In the genomic region with DNA sequence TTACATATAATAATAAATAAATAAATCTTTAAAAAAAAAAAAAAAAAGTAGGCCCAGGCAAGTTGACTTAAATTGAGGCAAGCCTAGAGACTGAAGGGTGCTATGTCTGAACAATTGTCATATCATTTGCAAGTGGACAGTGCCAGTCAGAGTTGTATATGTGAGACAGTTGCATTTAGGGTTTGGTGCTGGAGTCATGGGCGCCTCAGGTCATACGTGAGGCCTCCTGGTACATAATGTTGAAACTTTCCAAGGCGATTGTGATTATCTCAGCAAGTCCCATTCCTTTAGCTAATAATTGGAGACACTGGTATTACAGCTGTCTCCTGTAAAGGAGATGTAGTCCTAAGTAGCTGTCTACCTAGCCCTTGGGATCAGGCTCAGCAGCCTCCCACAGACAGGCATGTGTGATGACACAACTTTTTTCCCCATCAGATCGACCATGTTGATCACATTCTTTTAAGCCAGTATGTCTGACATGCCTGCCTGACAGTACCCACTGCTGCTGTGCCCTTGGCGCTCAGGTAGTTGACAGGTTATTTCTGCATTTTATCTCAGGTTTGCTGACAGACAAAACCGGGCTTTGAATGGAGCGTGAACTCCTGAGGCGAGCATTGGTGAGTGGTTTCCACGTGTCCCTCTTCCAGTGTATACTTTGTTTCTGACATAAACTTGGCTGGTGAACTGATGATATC, we compare ENCODE assay signal across 9 mouse cellular contexts. TPM values are rescaled to one million over a fixed set of nuclear protein-coding genes. Genes with fewer than 3 reads are reported as not detected.
A peak's percentile ranks its signal among the peaks of the same experiment; 100 is the strongest.
DNase-seq lines count a peak whose midpoint lies in the region; ATAC-seq and TF ChIP-seq lines count a peak whose summit lies in the region.
"Had no signal": no experiment of that assay in that cellular context is flagged by ENCODE, and none has a peak within 500 bp of the region (broad histone marks: within the 10 kb centered on the region; RNA-seq: fewer than 3 reads in every experiment).

No protein-coding gene starts in this region.

- peak overlapping the region; percentile 90 for H3K4me3 ChIP-seq in kidney, embryonic 16.5 days (ENCODE audit: low read length)
- peak overlapping the region; percentile 72 for H3K4me3 ChIP-seq in embryonic facial prominence, embryonic 11.5 days (ENCODE audit: low read depth, low read length)
- H3K4me3 ChIP-seq in intestine, postnatal 0 days (ENCODE audit: low read depth, low read length), result peak overlapping the region; percentile 75; the same call in 1 of the 2 replicates
- peak overlapping the region; percentile 84 for H3K4me3 ChIP-seq in neural tube, embryonic 12.5 days

- peaks cover 25% of the 10 kb centered on the region for H3K36me3 ChIP-seq in kidney, embryonic 16.5 days (ENCODE audit: insufficient read depth, low read length)
- H3K36me3 ChIP-seq in embryonic facial prominence, embryonic 11.5 days (replicated peaks; ENCODE audit: control insufficient read depth, insufficient read depth, low read depth, low read length), result peaks cover 11% of the 10 kb centered on the region
- H3K36me3 ChIP-seq in intestine, postnatal 0 days (ENCODE audit: control insufficient read depth, insufficient read depth), result peaks cover 18% of the 10 kb centered on the region
- peaks cover 20% of the 10 kb centered on the region for H3K36me3 ChIP-seq in neural tube, embryonic 12.5 days

- DNase-seq in kidney, postnatal 36 days, result no peak
- DNase-seq in embryonic facial prominence, embryonic 11.5 days (ENCODE audit: low spot score), result no peak
- DNase-seq in gastrocnemius, postnatal 10 days, result no peak
- DNase-seq in kidney, postnatal 10 days, result no peak
- DNase-seq in layer of hippocampus, adult 11-12 months (ENCODE audit: low spot score), result no peak
- DNase-seq: thymus, postnatal 4 days had no signal

- peak overlapping the region; percentile 46 for H3K27ac ChIP-seq in kidney, embryonic 16.5 days (ENCODE audit: low read length)
- H3K27ac ChIP-seq in embryonic facial prominence, embryonic 11.5 days (replicated peaks; ENCODE audit: low read depth, low read length), result peak overlapping the region; percentile 41
- H3K27ac ChIP-seq in intestine, postnatal 0 days (ENCODE audit: low read depth, low read length), result 0 out of 2 replicates have a peak overlapping the region, but pooled peaks have one; percentile 46
- H3K27ac ChIP-seq in neural tube, embryonic 12.5 days, result no peak overlapping the region; the same call in 1 of the 2 replicates

- peak overlapping the region; percentile 81 for H3K4me2 ChIP-seq in kidney, embryonic 16.5 days (replicated peaks; ENCODE audit: low read depth, low read length)
- H3K4me2 ChIP-seq in embryonic facial prominence, embryonic 11.5 days (ENCODE audit: low read depth, low read length), result peak overlapping the region; percentile 61
- H3K4me2 ChIP-seq in intestine, postnatal 0 days (replicated peaks; ENCODE audit: low read depth), result peak overlapping the region; percentile 81
- peak overlapping the region; percentile 89 for H3K4me2 ChIP-seq in neural tube, embryonic 12.5 days (replicated peaks)

- H3K4me1 ChIP-seq in kidney, embryonic 16.5 days (ENCODE audit: insufficient read depth, low read length), result peaks cover 35% of the 10 kb centered on the region
- peaks cover 4% of the 10 kb centered on the region; the same call in 1 of the 2 replicates for H3K4me1 ChIP-seq in embryonic facial prominence, embryonic 11.5 days (ENCODE audit: control insufficient read depth, insufficient read depth, low read length)
- H3K4me1 ChIP-seq in intestine, postnatal 0 days (replicated peaks; ENCODE audit: control insufficient read depth, insufficient read depth, low read length), result 0 out of 2 replicates have a peak, but pooled peaks cover 3% of the 10 kb centered on the region
- peaks cover 32% of the 10 kb centered on the region for H3K4me1 ChIP-seq in neural tube, embryonic 12.5 days

- peak overlapping the region; percentile 86 for H3K9ac ChIP-seq in kidney, embryonic 16.5 days (replicated peaks; ENCODE audit: low read length)
- H3K9ac ChIP-seq in embryonic facial prominence, embryonic 11.5 days (replicated peaks; ENCODE audit: low read length), result peak overlapping the region; percentile 95
- no peak overlapping the region for H3K9ac ChIP-seq in intestine, postnatal 0 days (ENCODE audit: low read depth, low read length)
- peak overlapping the region; percentile 60 for H3K9ac ChIP-seq in neural tube, embryonic 12.5 days

- WGBS in kidney, embryonic 16.5 days, result 20% methylated on average over 9 of the region's 9 CpGs
- 29% methylated on average over 9 of the region's 9 CpGs for WGBS in embryonic facial prominence, embryonic 11.5 days
- WGBS in intestine, postnatal 0 days, result 12% methylated on average over 9 of the region's 9 CpGs
- 24% methylated on average over 9 of the region's 9 CpGs for WGBS in neural tube, embryonic 12.5 days

- no peaks in the 10 kb centered on the region for H3K27me3 ChIP-seq in kidney, embryonic 16.5 days (ENCODE audit: insufficient read depth, low read length)
- H3K27me3 ChIP-seq in embryonic facial prominence, embryonic 11.5 days (ENCODE audit: control insufficient read depth, insufficient read depth, low read length), result no peaks in the 10 kb centered on the region
- no peaks in the 10 kb centered on the region for H3K27me3 ChIP-seq in intestine, postnatal 0 days (replicated peaks; ENCODE audit: control insufficient read depth, insufficient read depth, low read length)
- H3K27me3 ChIP-seq in neural tube, embryonic 12.5 days (replicated peaks), result no peaks in the 10 kb centered on the region

- H3K9me3 ChIP-seq in kidney, embryonic 16.5 days (ENCODE audit: low read length), result no peaks in the 10 kb centered on the region
- H3K9me3 ChIP-seq in embryonic facial prominence, embryonic 11.5 days (replicated peaks; ENCODE audit: control insufficient read depth, low read length), result no peaks in the 10 kb centered on the region
- no peaks in the 10 kb centered on the region for H3K9me3 ChIP-seq in intestine, postnatal 0 days (ENCODE audit: control insufficient read depth)
- no peaks in the 10 kb centered on the region for H3K9me3 ChIP-seq in neural tube, embryonic 12.5 days

- no peak for TF ChIP-seq CTCF in intestine, postnatal 0 days (IDR thresholded peaks at IDR 0.05; ENCODE audit: low read depth)

- no peak for ATAC-seq in kidney, embryonic 16.5 days (ENCODE audit: low FRiP score, low TSS enrichment)
- no peak for ATAC-seq in embryonic facial prominence, embryonic 11.5 days (replicated peaks; ENCODE audit: insufficient number of reproducible peaks, low FRiP score, low TSS enrichment, low read depth)
- ATAC-seq in intestine, postnatal 0 days, result no peak
- no peak for ATAC-seq in neural tube, embryonic 12.5 days (ENCODE audit: low FRiP score, low read depth)

RNA-seq across cellular contexts. Expression of gene Znfx1, which starts 1.9 kb away (rescaled TPM):
- 11.8 TPM in 2 replicates for polyA plus RNA-seq in kidney, embryonic 16.5 days (2015; fragmentation: Nextera tagmentation; extraction: Ambion mirVana)
- polyA plus RNA-seq in embryonic facial prominence, embryonic 11.5 days (2014; fragmentation: Nextera tagmentation; extraction: Ambion mirVana), result 4.2 and 4.3 TPM in 2 replicates
- polyA plus RNA-seq in intestine, postnatal 0 days (2015; fragmentation: Nextera tagmentation; extraction: Ambion mirVana), result 13.1 and 15.2 TPM in 2 replicates
- polyA plus RNA-seq in neural tube, embryonic 12.5 days (2016; fragmentation: Nextera tagmentation; extraction: Ambion mirVana), result 8.2 and 9.6 TPM in 2 replicates
- 10 to 100 TPM; 13.5 to 16.2 TPM for total RNA-seq in gastrocnemius, postnatal 10 days (2021)

RNA-seq across cellular contexts. Expression of gene Ddx27, which starts 49.8 kb away (rescaled TPM):
- polyA plus RNA-seq in kidney, embryonic 16.5 days (2015; fragmentation: Nextera tagmentation; extraction: Ambion mirVana), result 57.6 and 59.2 TPM in 2 replicates
- polyA plus RNA-seq in embryonic facial prominence, embryonic 11.5 days (2014; fragmentation: Nextera tagmentation; extraction: Ambion mirVana), result 41.4 and 42.6 TPM in 2 replicates
- polyA plus RNA-seq in intestine, postnatal 0 days (2015; fragmentation: Nextera tagmentation; extraction: Ambion mirVana), result 15.8 and 16.3 TPM in 2 replicates
- 43.8 and 44.5 TPM in 2 replicates for polyA plus RNA-seq in neural tube, embryonic 12.5 days (2016; fragmentation: Nextera tagmentation; extraction: Ambion mirVana)
- 10 to 100 TPM; 11.9 to 16.9 TPM for total RNA-seq in gastrocnemius, postnatal 10 days (2021)
